Mouse (Mus musculus) layer of hippocampus, adult 8-10 months (tissue): ENCODE data around the gene Gpatch1. TPM values are rescaled to one million over a fixed set of nuclear protein-coding genes. Genes with fewer than 3 reads are reported as not detected.
"Not testable (repeated sequence)": the region's sequence is repeated elsewhere in the genome, so short reads cannot be mapped to it uniquely, and the experiment has no call there.

ENCODE experiments used
- DNase-seq, 2 experiments: peaks; one replicate each; pipeline ENCODE4 v3.0.0; 2022; ENCODE audit warnings: low spot score in 2 of 2
- total RNA-seq, 4 experiments: library from RNA; stranded (reverse); gene quantifications; 2 replicates each; pipeline ENCODE4 v1.2.4; 2022

Gene Gpatch1
- total RNA-seq, 4 experiments from 2014 or later = 25.3 to 30.4 (median 26.5) TPM

GRCm38 (mm10) chr7:35237935-35238334, 80.3 kb downstream of the Gpatch1 start:
- not testable (repeated sequence) for DNase-seq

- peak; percentile 71 to 75 for DNase-seq
Measured at GRCm38 (mm10) chr7:35235308-35235707, 82.9 kb downstream of the Gpatch1 start.

GRCm38 (mm10) chr7:35234361-35235245, 83.6 kb downstream of the Gpatch1 start:
- DNase-seq = peak; percentile 98 to 100

- DNase-seq = no peak
Measured at GRCm38 (mm10) chr7:35233861-35234260, 84.4 kb downstream of the Gpatch1 start.

GRCm38 (mm10) chr7:35232796-35233455, 85.3 kb downstream of the Gpatch1 start:
- no peak for DNase-seq

GRCm38 (mm10) chr7:35230333-35230732, 87.9 kb downstream of the Gpatch1 start:
- no peak for DNase-seq

Other genes starting within 250 kb of the Gpatch1 start
- 10 to 100 TPM; 15.4 to 55.7 (median 30.3) TPM for gene Cebpa, start 199.1 kb downstream of the Gpatch1 start, total RNA-seq
- gene Slc7a10, start 132.1 kb downstream of the Gpatch1 start, total RNA-seq = 10 to 100 TPM; 34.9 to 45.2 (median 40.4) TPM
- 10 to 100 TPM; 69.0 to 77.4 (median 72.4) TPM for gene Lrp3, start 102.9 kb downstream of the Gpatch1 start, total RNA-seq
- gene Rhpn2, start 15.7 kb upstream of the Gpatch1 start, total RNA-seq = 1 to 10 TPM; 6.2 to 7.6 (median 7.3) TPM
- 1 to 10 TPM; 4.0 to 5.9 (median 5.6) TPM for gene Faap24, start 78.4 kb upstream of the Gpatch1 start, total RNA-seq
- gene Cep89, start 78.6 kb upstream of the Gpatch1 start, total RNA-seq = 10 to 100 TPM; 14.4 to 31.0 (median 19.2) TPM
- gene Slc7a9, start 130.4 kb upstream of the Gpatch1 start, total RNA-seq = not detected
- 1 to 10 TPM in 3 of 4 experiments, under 1 TPM in 1; 0.23 to 1.7 (median 1.2) TPM for gene Tdrd12, start 219.3 kb upstream of the Gpatch1 start, total RNA-seq
- 10 to 100 TPM; 65.4 to 80.5 (median 73.1) TPM for gene Nudt19, start 237.9 kb upstream of the Gpatch1 start, total RNA-seq